Mouse (Mus musculus): ENCODE results near the gene Eif3a.

Gene Eif3a

GRCm38 (mm10) chr19:60758896-60759835 is 31.3 kb downstream of the Eif3a start:
- DNase-seq (ENCODE audit: low spot score): no peak

DNA sequence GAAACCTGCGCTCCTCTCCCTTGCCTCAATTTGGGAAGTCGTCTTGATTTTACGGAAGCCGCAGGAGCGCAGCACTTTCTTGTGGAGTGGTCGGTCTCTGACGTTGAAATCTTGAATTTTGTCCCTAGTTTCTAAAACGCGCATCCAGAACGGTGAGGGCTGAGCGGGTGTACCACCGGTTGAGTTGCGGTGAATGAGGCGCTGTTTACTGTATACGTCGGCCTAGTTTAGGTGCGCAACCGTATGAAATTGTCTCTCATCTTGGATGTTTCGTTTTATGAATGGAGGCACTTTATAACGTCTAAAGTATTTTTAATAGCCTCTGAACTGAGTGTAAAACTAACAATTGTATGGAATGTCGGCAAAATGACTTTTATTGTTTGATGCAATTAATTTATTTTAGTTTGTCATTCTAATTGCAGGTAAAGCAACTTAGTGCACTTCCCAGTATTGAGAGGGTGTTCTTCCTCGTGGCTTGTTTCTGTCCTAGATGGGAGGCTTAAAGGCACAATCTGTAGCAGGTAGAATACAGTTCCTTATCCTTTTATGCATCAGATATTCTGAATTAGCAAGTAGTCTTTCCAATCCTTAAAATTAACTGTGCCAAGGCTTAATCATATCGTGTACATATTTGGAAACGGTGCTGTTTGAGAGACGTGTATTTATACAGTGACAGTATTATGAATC is 33.2 kb downstream of the Eif3a start:
- DNase-seq (ENCODE audit: low spot score): no peak

DNA sequence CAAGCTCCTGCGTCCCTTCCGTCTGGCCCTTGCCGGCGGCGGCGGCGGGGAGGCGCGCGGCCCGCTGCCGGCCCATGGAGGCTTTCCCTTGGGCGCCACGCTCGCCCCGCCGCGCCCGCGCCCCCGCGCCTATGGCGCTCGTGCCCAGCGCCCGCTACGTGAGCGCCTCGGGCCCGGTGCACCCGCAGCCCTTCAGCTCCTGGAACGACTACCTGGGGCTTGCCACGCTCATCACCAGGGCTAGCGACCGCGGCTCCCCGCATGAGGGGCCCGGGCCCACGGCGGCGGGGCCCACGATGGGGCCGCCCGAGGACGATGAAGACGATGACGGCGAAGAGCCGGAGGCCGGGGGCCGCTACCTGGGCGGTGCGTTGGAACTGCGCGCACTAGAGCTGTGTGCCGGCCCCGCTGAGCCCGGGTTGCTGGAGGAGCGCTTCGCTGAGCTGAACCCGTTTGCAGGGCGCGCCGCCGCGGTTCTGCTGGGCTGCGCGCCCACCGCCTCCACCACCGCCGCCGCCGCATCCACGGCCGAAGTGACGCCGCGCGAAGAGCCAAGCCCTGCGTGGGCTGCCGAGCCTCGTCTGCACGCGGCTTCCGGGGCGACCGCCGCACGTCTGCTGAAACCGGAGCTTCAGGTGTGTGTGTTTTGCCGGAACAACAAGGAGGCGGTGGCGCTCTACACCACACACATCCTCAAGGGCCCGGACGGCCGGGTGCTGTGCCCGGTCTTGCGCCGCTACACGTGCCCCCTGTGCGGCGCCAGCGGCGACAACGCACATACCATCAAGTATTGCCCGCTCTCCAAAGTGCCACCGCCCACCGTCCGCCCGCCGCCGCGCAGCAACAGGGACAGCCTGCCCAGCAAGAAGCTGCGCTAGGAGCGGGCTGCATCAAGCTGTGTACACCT is 34.0 kb downstream of the Eif3a start:
- DNase-seq (ENCODE audit: low spot score): no peak

DNA sequence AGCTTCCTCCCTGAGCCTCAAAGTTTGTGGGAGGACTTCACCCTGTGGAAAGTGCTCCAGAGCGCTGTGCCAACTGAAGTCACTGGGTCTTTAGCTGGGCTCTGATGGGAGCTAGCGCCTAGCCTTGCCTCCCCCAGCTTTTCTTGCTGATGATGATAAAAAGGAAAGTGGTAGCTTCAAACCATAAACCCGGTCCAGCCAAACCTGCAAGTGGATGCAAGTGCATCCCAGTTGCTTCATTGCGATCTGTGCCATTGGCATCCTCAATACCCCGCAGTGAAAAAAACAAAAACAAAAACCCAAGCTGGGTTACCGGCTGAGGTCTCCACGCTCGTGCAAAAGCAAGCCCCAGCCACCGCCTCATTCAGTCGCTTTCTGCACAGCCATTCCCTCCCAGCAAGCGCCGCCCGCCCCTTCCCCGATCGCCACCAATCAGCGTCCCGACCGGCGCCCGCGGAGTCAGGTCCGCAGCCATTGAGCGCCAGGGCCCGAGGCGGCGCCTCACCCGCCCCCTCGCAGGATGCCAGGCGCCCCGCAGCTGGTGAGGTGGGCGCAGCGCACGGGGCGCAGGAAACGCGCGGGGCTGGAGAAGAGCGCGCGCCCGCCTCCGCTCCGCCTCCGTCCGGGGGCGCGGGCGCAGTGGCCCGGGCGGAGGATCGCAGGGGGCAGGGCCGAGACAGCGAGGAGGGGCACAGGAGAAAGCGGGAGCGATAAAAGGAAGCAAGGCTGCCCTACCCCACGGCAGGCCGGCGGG is 34.8 kb downstream of the Eif3a start, which contains the start of gene Nanos1:
Nanos1 (plus strand) TSS at position 550 of the 754 bp plus-strand sequence.
- DNase-seq (ENCODE audit: low spot score): peak; percentile 49

DNA sequence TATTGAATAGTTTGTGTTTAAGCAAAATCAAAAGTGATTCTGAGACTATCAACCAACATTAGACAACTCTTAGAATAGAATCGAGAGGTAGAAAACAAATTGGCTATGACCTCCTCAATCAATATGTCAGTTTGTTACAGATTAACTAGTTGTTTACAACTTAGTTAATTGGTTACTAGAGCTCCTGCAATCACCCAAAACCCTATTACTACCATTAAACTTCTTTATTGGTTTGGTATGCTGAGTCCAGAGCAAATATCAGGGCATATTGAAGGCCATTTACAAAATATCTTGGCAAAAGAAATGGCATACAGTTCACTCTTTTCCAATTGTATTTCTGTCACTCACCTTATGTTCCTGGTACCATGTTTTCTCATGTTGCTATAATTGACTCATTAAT is 42.7 kb downstream of the Eif3a start:
- no peak for DNase-seq (ENCODE audit: low spot score)

DNA sequence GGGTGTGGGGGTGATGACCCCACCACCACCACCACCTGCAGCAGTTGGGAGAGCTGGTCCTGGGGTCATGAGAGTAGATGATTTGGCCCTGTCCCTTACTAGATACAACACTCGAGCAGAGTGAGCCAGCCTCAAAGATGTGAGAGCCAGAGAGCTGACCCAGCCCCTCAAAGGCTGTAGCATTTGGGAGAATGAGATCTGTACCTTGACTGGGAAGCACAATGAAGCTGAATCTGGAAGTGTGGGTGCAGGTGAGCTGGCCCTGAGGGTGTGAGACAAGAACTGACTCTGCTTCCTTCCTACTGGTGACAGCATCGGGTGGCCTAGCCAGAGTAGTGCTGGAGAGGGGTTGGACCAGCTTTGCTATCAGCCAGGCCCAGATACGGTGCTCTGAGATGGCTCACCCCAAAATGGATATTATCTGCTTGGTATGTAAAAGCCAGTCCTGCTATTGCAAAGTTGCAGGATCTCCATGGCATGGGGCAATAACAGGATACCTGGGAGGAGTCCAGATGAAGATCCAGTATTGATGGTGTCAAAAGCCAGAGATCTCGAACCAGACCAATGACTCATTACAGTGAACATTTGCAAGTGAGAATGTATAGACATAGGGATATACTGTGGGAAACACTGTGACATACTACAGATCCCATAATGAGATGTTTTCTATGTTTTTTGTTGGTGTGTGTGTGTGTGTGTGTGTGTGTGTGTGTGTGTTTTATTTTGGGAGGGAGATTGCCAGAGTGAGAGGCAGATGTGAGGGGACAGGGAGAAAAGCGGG is 46.5 kb downstream of the Eif3a start:
- DNase-seq (ENCODE audit: low spot score): no peak

DNA sequence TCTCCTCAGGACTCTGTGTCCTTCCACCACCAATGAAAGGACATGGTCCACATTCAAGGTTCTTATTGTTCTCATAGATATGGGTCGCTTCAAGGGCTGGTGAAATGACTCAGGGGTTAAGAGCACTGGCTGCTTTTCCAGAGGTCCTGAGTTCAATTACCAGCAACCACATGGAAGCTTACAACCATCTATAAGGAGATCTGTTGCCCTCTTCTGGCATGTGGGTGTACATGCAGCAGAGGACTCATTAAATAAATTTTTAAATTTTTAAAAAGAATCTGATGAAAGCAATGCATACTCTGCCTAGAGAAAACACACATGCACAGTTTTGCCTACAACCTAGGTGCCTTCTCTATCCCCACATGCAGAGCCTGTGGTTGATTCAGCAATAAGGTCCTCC is 49.9 kb downstream of the Eif3a start:
- no peak for DNase-seq (ENCODE audit: low spot score)

DNA sequence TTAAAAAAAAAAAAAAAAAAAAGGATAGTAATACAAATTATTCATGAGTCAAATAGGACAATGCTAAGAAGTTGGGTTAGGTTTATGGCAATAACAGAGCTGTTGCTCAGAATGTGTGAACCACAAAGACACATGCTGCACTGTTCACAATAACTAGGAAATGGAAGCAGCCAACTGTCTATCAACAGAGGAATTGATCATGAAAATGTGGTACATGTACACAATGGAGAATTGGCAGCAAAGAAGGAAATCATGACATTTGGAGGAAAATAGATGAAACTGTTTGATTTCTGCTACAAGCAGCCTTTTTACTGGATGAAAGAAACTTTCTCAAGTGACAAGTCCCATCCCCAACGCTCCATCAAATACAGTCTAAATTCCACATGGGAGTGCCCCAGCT is 58.5 kb downstream of the Eif3a start:
- no peak for DNase-seq (ENCODE audit: low spot score)

- DNase-seq (ENCODE audit: low spot score): no peak
Observed at GRCm38 (mm10) chr19:60731299-60731698, 59.2 kb downstream of the Eif3a start.

- DNase-seq (ENCODE audit: low spot score): no peak
Observed at GRCm38 (mm10) chr19:60730281-60730852, 60.1 kb downstream of the Eif3a start.

DNA sequence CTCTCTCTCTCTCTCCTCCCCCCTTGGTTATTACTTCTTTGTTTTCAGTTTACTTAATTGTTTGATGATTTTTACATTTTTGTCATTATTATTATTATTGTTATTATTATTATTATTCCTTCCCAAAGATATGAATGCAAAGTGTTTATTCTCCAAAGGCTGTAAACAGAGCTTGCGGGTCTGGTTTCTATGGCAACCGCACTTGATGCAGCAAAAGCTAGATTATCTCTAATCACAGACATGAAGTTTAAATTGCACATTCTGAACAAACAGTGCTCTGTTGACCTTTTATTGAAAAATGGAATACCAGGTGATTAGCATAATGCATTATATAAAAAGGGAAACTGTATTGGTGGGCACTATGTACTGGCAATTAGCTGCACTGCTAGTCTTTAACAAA is 74.1 kb downstream of the Eif3a start:
- no peak for DNase-seq (ENCODE audit: low spot score)

- no peak for DNase-seq (ENCODE audit: low spot score)
Observed at GRCm38 (mm10) chr19:60712577-60712976, 77.9 kb downstream of the Eif3a start.
